Mouse (Mus musculus) 3T3-L1 (cell line): Measurements from ENCODE around the gene Ruvbl2.

Experiments
- DNase-seq: peaks from one replicate; pipeline ENCODE4 v3.0.0-alpha.2; 2015; ENCODE audit warnings: low read depth, low spot score

The Ruvbl2 gene

GRCm38 (mm10) chr7:45433835-45434202 is 4.1 kb downstream of the Ruvbl2 start:
- DNase-seq: no peak

- no peak for DNase-seq
Measured at GRCm38 (mm10) chr7:45426556-45426955, 11.3 kb downstream of the Ruvbl2 start.

- no peak for DNase-seq
Measured at GRCm38 (mm10) chr7:45421194-45421593, 16.7 kb downstream of the Ruvbl2 start.

GRCm38 (mm10) chr7:45420615-45420919 is 17.3 kb downstream of the Ruvbl2 start, which contains the start of gene Lhb:
Lhb (plus strand) TSS chr7:45420820.
- no peak for DNase-seq

- DNase-seq: no peak
Measured at GRCm38 (mm10) chr7:45419859-45420614, 17.9 kb downstream of the Ruvbl2 start.

- no peak for DNase-seq
Measured at GRCm38 (mm10) chr7:45417962-45418492, 19.9 kb downstream of the Ruvbl2 start.

GRCm38 (mm10) chr7:45415636-45416035 is 22.3 kb downstream of the Ruvbl2 start:
- DNase-seq: no peak

GRCm38 (mm10) chr7:45414740-45415224 is 23.1 kb downstream of the Ruvbl2 start:
- no peak for DNase-seq

GRCm38 (mm10) chr7:45413864-45414739 is 23.8 kb downstream of the Ruvbl2 start:
- DNase-seq: no peak

GRCm38 (mm10) chr7:45413113-45413863 is 24.6 kb downstream of the Ruvbl2 start, which contains the start of gene Ntf5:
Ntf5 (plus strand) TSS chr7:45413695.
- DNase-seq: peak; percentile 29

GRCm38 (mm10) chr7:45412421-45412820 is 25.5 kb downstream of the Ruvbl2 start:
- DNase-seq: no peak

GRCm38 (mm10) chr7:45409497-45410163 is 28.3 kb downstream of the Ruvbl2 start:
- no peak for DNase-seq

- DNase-seq: no peak
Measured at GRCm38 (mm10) chr7:45408949-45409348, 28.9 kb downstream of the Ruvbl2 start.

- no peak for DNase-seq
Measured at GRCm38 (mm10) chr7:45408351-45408750, 29.5 kb downstream of the Ruvbl2 start.

GRCm38 (mm10) chr7:45407836-45408235 is 30.1 kb downstream of the Ruvbl2 start:
- no peak for DNase-seq

GRCm38 (mm10) chr7:45406157-45407156 is 31.4 kb downstream of the Ruvbl2 start:
- no peak for DNase-seq

GRCm38 (mm10) chr7:45405091-45406075 is 32.5 kb downstream of the Ruvbl2 start, which contains the start of gene Kcna7:
Kcna7 (plus strand) TSS chr7:45405653.
- DNase-seq: peak; percentile 66

GRCm38 (mm10) chr7:45403532-45404261 is 34.2 kb downstream of the Ruvbl2 start:
- DNase-seq: peak; percentile 64
